Mouse (Mus musculus) lung, adult 2 months (tissue): ENCODE results near the gene Plekhj1.

Experiments
- CTCF ChIP-seq: fragments of 200-500 bp; IDR thresholded peaks from 2 replicates; pipeline ENCODE4 v1.5.1; 2011; ENCODE audit warnings: mild to moderate bottlenecking, low read length, control low read depth; ENCODE audit not compliant: insufficient read depth
- POLR2A ChIP-seq: fragments of 200-500 bp; IDR thresholded peaks from 2 replicates; pipeline ENCODE4 v1.6.1; 2011; ENCODE audit warnings: low read depth, mild to moderate bottlenecking, control low read depth, low read length, borderline replicate concordance; ENCODE audit errors: extremely low read depth

DNA sequence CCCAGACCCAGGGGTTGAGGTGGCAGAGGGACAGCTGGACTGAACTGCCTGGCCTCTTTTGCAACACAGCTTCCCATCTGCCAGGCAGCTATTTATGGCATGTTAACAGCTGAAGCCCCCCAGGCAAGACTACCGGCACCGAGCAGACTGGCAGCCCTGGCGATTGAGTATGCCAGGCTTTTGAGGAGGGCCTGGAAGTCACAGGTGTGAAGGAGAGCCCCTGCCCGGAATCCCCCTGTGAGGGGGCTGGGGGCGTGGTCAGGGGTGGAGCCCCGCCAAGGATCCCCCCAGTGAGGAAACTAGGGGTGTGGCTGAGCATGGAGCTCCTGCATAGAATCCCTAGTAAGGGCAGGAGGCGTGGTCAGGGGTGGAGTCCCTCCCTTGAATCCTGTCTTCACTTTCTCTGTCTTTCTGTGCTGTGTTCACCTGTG lies 38.5 kb upstream of the Plekhj1 start:
- no peak for TF ChIP-seq CTCF
- no peak for TF ChIP-seq POLR2A
